Mouse (Mus musculus): ENCODE measurements around the gene Elovl5. TPM values are rescaled to one million over a fixed set of nuclear protein-coding genes. Genes with fewer than 3 reads are reported as not detected.

Elovl5 gene
- total and polyA plus RNA-seq, 2 experiments from 2014 or later, result 61.1 to 83.4 TPM

GRCm38 (mm10) chr9:78006209-78007001 lies 89.2 kb downstream of the Elovl5 start:
- peak; percentile 76 for TF ChIP-seq CTCF (IDR thresholded peaks at IDR 0.05; ENCODE audit: low read depth)
- WGBS, result 58% methylated on average over 19 of the region's 19 CpGs

GRCm38 (mm10) chr9:78009382-78009781 lies 92.2 kb downstream of the Elovl5 start:
- Histone ChIP-seq H3K4me1 (ENCODE audit: insufficient read depth) (no peaks in the 10 kb centered on the region), H3K9ac (no peak overlapping the region), H3K9me3 (ENCODE audit: low read length) (no peaks in the 10 kb centered on the region), H3K36me3 (ENCODE audit: insufficient read depth) (no peaks in the 10 kb centered on the region), H3K27me3 (ENCODE audit: insufficient read depth, low read length) (no peaks in the 10 kb centered on the region), H3K27ac (ENCODE audit: low read depth, low read length) (no peak overlapping the region), H3K4me3 (ENCODE audit: low read depth, low read length) (no peak overlapping the region), H3K4me2 (ENCODE audit: low read depth) (no peak overlapping the region)
- ATAC-seq, result no peak
- TF ChIP-seq CTCF (IDR thresholded peaks at IDR 0.05; ENCODE audit: low read depth), result no peak
- no peak for DNase-seq
- 91% methylated on average over 7 of the region's 7 CpGs for WGBS

More at GRCm38 (mm10) chr9:78006209-78007001, 89.2 kb downstream of the Elovl5 start:
- no peak overlapping the region for H3K9ac ChIP-seq
- DNase-seq (peak; percentile 62), ATAC-seq (peak; percentile 71)
- no peak overlapping the region for H3K27ac ChIP-seq (ENCODE audit: low read depth, low read length)
- no peaks in the 10 kb centered on the region for H3K36me3 ChIP-seq (ENCODE audit: insufficient read depth)
- no peaks in the 10 kb centered on the region for H3K4me1 ChIP-seq (ENCODE audit: insufficient read depth)
- H3K27me3 ChIP-seq (ENCODE audit: insufficient read depth, low read length), result no peaks in the 10 kb centered on the region
- no peaks in the 10 kb centered on the region for H3K9me3 ChIP-seq (ENCODE audit: low read length)
- H3K4me2 ChIP-seq (ENCODE audit: low read depth), result no peak overlapping the region
- no peak overlapping the region for H3K4me3 ChIP-seq (ENCODE audit: low read depth, low read length)

- Histone ChIP-seq H3K4me3 (ENCODE audit: low read depth, low read length) (no peak overlapping the region), H3K27ac (ENCODE audit: low read depth, low read length) (no peak overlapping the region), H3K27me3 (ENCODE audit: insufficient read depth, low read length) (no peaks in the 10 kb centered on the region), H3K4me1 (ENCODE audit: insufficient read depth) (no peaks in the 10 kb centered on the region), H3K36me3 (ENCODE audit: insufficient read depth) (no peaks in the 10 kb centered on the region), H3K9me3 (ENCODE audit: low read length) (no peaks in the 10 kb centered on the region), H3K4me2 (ENCODE audit: low read depth) (no peak overlapping the region), H3K9ac (no peak overlapping the region)
- DNase-seq, result no peak
- WGBS, result 92% methylated on average over 5 of the region's 5 CpGs
- no peak for ATAC-seq
- TF ChIP-seq CTCF (IDR thresholded peaks at IDR 0.05; ENCODE audit: low read depth), result no peak
Observed at GRCm38 (mm10) chr9:78010187-78010586, 93.0 kb downstream of the Elovl5 start.

GRCm38 (mm10) chr9:78010707-78011106 lies 93.5 kb downstream of the Elovl5 start:
- no peaks in the 10 kb centered on the region for H3K36me3 ChIP-seq (ENCODE audit: insufficient read depth)
- no peaks in the 10 kb centered on the region for H3K9me3 ChIP-seq (ENCODE audit: low read length)
- 89% methylated on average over 10 of the region's 10 CpGs for WGBS
- no peak overlapping the region for H3K27ac ChIP-seq (ENCODE audit: low read depth, low read length)
- H3K4me3 ChIP-seq (ENCODE audit: low read depth, low read length), result no peak overlapping the region
- no peaks in the 10 kb centered on the region for H3K27me3 ChIP-seq (ENCODE audit: insufficient read depth, low read length)
- TF ChIP-seq CTCF (IDR thresholded peaks at IDR 0.05; ENCODE audit: low read depth), result no peak
- no peak for DNase-seq
- no peak overlapping the region for H3K4me2 ChIP-seq (ENCODE audit: low read depth)
- H3K4me1 ChIP-seq (ENCODE audit: insufficient read depth), result no peaks in the 10 kb centered on the region
- no peak for ATAC-seq
- no peak overlapping the region for H3K9ac ChIP-seq

GRCm38 (mm10) chr9:78012066-78012465 lies 94.9 kb downstream of the Elovl5 start:
- H3K9me3 ChIP-seq (ENCODE audit: low read length), result no peaks in the 10 kb centered on the region
- WGBS, result 81% methylated on average over 4 of the region's 4 CpGs
- no peaks in the 10 kb centered on the region for H3K27me3 ChIP-seq (ENCODE audit: insufficient read depth, low read length)
- no peaks in the 10 kb centered on the region for H3K36me3 ChIP-seq (ENCODE audit: insufficient read depth)
- H3K4me3 ChIP-seq (ENCODE audit: low read depth, low read length), result no peak overlapping the region
- DNase-seq (no peak), ATAC-seq (no peak)
- no peak overlapping the region for H3K9ac ChIP-seq
- no peak for TF ChIP-seq CTCF (IDR thresholded peaks at IDR 0.05; ENCODE audit: low read depth)
- H3K27ac ChIP-seq (ENCODE audit: low read depth, low read length), result no peak overlapping the region
- no peaks in the 10 kb centered on the region for H3K4me1 ChIP-seq (ENCODE audit: insufficient read depth)
- H3K4me2 ChIP-seq (ENCODE audit: low read depth), result no peak overlapping the region

GRCm38 (mm10) chr9:78012681-78013080 lies 95.5 kb downstream of the Elovl5 start:
- Histone ChIP-seq H3K27ac (ENCODE audit: low read depth, low read length) (no peak overlapping the region), H3K4me3 (ENCODE audit: low read depth, low read length) (no peak overlapping the region), H3K9ac (no peak overlapping the region), H3K9me3 (ENCODE audit: low read length) (no peaks in the 10 kb centered on the region), H3K27me3 (ENCODE audit: insufficient read depth, low read length) (no peaks in the 10 kb centered on the region), H3K4me2 (ENCODE audit: low read depth) (no peak overlapping the region), H3K36me3 (ENCODE audit: insufficient read depth) (no peaks in the 10 kb centered on the region), H3K4me1 (ENCODE audit: insufficient read depth) (no peaks in the 10 kb centered on the region)
- DNase-seq (no peak), ATAC-seq (no peak)
- WGBS, result 87% methylated on average over 5 of the region's 5 CpGs
- no peak for TF ChIP-seq CTCF (IDR thresholded peaks at IDR 0.05; ENCODE audit: low read depth)

- ATAC-seq, result no peak
- Histone ChIP-seq H3K27me3 (ENCODE audit: insufficient read depth, low read length) (no peaks in the 10 kb centered on the region), H3K27ac (ENCODE audit: low read depth, low read length) (no peak overlapping the region), H3K9ac (no peak overlapping the region), H3K4me2 (ENCODE audit: low read depth) (no peak overlapping the region), H3K4me3 (ENCODE audit: low read depth, low read length) (no peak overlapping the region), H3K36me3 (ENCODE audit: insufficient read depth) (no peaks in the 10 kb centered on the region), H3K9me3 (ENCODE audit: low read length) (no peaks in the 10 kb centered on the region), H3K4me1 (ENCODE audit: insufficient read depth) (no peaks in the 10 kb centered on the region)
- WGBS, result 41% methylated on average over 1 of the region's 1 CpGs
- TF ChIP-seq CTCF (IDR thresholded peaks at IDR 0.05; ENCODE audit: low read depth), result peak; percentile 25; the same call in 1 of the 2 replicates
- DNase-seq, result no peak
Observed at GRCm38 (mm10) chr9:78013813-78014212, 96.6 kb downstream of the Elovl5 start.
